Mouse (Mus musculus) ovary, postnatal 14 days (tissue): ENCODE results near the gene Pgap2.

Experiments
- DNase-seq: peaks from one replicate; pipeline ENCODE4 v3.0.0; 2022; ENCODE audit warnings: low spot score

The Pgap2 gene

GRCm38 (mm10) chr7:102209756-102210721 lies at the start of gene Pgap2, which contains the start of gene Nup98:
Gene Pgap2, plus strand, starts transcription at chr7:102210208.
Gene Nup98, minus strand, starts transcription at chr7:102210176.
- DNase-seq, result peak; percentile 96

DNA sequence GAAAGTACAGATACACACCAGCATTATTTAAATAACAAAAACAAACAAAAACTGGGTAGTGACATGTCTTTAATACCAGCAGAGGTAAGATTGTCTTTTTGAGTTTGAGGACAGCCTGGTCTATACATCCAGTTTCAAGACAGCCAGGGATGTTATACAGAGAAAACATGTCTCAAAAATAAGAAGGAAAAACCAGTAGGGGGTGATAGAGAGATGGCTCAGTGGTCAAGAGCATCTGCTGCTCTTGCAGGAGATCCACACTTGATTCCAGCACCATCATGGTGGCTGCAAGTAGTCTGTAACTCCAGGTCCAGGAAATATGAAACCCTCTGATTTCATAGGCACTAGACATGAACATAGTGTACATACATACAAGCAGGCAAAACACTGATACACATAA lies 39.7 kb upstream of the Pgap2 start:
- no peak for DNase-seq

- DNase-seq, result no peak
Observed at GRCm38 (mm10) chr7:102183849-102184248, 26.2 kb upstream of the Pgap2 start.

DNA sequence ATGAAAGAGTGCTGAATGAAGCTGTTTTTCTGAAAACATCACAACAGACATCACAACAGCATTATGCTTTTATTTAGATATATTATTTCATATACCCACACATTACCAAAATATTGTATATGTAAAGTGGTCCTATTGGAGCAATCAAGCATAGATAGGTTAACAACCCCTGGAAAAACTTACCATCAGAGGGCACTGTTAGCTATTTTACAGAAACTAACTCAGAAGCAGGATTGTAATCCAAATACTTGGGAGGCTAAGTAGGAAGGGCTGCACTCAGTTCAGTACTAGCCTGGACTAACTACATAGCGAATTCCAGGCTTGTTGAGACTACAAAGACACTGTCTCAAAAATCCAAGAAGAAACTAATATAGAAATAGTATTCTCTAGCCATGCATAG lies 17.7 kb upstream of the Pgap2 start:
- DNase-seq, result no peak

DNA sequence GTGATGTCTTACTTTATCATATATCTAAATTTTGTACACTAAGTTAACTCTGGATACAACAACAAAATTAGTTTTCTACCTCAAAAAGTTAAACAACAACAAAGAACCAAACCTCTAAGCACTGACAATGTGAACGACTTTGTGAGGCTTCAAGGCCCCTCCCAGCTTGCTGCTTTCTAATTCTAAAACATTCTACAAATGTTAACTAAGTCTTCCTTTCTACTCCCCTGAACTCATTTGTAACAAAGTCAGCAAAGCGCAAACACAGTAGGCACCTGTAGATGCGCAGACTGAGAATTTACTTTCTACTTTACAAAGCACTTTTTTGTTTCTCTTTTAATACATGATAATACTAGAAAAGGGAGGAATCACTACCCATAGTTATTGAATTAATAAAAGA lies 9.4 kb upstream of the Pgap2 start:
- no peak for DNase-seq

DNA sequence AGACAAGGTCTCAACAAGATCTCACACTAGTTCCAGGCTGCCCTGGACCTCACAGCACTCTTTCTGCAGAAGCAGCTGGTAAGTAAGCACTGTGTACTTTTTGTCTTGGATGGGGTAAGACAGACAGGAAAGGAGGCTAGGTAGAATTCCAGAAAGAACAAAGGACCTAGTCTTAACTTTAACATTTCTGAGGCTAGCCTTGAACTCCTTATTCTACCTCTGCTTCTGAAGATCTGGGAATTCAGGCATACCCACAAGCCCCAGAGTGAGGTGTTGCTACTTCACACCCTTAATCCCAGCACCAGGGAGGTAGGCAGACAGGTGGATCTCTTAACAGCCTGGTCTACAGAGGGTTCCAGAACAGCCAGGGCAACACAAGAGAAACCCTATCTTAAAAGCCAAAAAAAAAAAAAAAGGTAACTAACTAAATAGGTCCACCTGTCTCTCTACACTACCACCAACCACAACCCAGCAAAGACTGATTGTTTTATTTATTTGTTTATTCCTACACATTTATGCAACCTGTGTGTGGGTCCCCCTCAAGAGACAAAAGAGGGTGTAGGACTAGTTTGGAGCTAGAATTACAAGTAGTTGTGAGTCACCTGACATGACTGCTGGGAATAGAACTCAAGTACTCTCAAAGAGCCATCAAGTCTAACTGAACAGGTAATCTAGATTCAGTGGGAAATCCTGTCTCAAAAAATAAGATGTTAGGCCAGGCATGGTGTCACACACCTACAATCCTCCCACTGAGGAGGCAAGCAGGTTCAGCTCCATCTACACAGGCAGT lies 8.8 kb upstream of the Pgap2 start:
- no peak for DNase-seq

GRCm38 (mm10) chr7:102204296-102204857 lies 5.6 kb upstream of the Pgap2 start:
- DNase-seq, result no peak

- DNase-seq, result no peak
Observed at GRCm38 (mm10) chr7:102205646-102206045, 4.4 kb upstream of the Pgap2 start.

GRCm38 (mm10) chr7:102208806-102209363 lies 1.1 kb upstream of the Pgap2 start:
- DNase-seq, result no peak

GRCm38 (mm10) chr7:102211071-102211470 lies 1.1 kb downstream of the Pgap2 start:
- DNase-seq, result no peak

DNA sequence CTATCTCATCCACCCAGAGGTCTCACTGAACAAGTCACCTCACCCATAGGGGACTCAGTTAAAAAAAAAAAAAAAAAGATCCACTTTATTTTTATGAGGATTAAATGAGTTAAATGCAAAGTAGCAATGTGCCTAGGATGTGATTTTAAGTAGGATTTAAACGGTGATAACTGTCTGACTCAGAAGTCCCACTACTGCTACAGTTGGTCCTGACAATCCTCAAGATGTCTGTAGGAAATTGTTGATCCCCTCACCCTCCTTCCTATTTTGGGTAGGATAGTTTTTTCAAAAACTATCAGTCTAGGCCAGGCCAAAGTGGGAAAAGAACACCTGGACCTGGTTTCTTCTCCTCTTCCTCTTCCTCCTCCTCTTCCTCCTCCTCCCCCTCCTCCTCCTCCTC lies 11.9 kb downstream of the Pgap2 start:
- DNase-seq, result no peak

DNA sequence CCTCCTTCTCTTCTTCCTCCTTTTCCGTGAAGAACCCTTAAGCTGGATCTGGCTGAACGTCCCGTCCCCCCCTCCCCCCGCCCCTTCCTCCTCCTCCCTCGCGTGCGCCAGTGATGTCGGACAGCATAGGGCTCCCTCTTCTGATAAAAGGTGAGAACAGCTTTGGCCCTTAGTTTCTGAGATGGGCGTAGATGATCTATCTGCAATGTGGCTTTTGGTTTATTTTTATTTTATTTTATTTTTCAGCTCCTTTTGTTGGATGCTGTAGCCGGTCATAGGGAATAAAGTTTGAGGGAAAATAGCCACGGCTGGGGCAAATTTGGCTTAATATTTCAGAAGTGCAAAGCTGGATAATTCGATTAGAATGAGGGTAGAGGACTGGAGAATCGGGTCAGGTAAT lies 12.3 kb downstream of the Pgap2 start:
- DNase-seq, result no peak

DNA sequence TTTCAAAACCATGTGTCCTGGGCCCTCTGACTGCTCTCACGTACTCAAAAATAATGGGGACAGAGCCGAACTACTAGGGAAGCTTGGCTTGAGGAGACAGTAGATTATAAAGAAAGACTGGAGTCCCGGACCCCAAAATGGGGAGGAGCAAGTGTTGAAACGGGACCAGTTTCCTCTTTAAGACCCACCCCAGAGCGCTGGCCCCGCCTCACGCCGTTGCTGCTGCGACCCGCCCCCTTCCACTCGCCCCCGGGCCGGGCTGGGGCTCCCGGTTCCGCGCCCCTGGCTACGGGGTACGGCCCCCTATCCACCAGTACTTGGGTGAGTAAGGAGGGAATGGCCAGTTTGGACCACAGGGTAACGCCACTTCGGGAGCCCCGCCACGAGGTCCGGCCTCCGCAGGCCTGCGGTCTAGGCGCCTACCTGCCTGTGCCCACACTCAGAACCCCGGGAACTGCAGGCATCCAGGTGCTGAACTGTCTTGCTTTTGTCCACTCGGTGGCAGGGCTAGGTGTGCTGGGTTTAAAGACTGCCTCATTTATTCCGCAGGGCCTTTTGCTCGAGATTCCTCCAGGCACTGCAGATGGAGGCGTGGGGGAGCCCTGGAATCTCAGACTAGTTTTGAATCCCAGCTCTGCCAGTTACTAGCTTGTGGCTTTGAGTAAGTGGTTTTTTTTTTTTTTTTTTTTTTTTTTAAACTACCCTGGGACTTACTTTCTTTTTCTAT lies 13.0 kb downstream of the Pgap2 start:
- DNase-seq, result peak; percentile 49

GRCm38 (mm10) chr7:102223883-102224738 lies 14.1 kb downstream of the Pgap2 start:
- no peak for DNase-seq

DNA sequence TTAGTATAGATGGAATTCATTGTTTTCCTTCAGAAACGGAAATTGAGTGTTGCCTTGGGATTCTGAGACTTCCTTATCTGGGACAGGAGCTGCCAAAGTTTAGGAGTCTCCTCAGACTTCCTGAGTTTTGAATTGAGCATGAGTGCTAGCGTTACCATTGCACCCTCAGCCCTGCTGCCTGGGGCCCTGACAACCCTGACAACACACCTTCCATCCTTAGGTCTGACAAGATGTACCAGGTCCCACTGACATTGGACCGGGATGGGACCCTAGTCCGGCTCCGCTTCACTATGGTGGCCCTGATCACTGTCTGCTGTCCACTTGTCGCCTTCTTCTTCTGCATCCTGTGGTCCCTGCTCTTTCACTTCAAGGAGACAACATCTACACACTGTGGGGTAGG lies 16.0 kb downstream of the Pgap2 start:
- no peak for DNase-seq

GRCm38 (mm10) chr7:102228049-102228670 lies 18.2 kb downstream of the Pgap2 start:
- DNase-seq, result no peak

DNA sequence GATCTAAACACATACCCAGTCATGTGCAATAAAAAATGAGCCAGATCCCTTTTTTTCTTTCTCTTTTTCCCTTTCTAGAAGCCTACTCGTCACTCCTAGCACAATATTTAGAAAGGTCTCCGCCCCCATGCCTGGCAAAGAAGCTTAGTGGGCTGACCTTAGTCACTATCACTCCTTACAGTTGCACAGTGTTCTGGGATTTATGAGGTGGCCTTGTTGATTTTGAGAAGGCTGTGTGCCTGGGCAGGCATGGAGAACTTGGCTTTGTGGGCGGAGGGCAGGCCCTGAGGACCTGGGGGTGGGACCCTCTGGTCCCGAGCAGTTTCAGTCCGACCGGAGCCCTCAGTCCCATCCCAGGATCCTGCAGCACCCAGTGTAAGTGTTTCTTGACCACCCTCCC lies 19.8 kb downstream of the Pgap2 start:
- DNase-seq, result no peak

GRCm38 (mm10) chr7:102233059-102233458 lies 23.1 kb downstream of the Pgap2 start:
- DNase-seq, result no peak

DNA sequence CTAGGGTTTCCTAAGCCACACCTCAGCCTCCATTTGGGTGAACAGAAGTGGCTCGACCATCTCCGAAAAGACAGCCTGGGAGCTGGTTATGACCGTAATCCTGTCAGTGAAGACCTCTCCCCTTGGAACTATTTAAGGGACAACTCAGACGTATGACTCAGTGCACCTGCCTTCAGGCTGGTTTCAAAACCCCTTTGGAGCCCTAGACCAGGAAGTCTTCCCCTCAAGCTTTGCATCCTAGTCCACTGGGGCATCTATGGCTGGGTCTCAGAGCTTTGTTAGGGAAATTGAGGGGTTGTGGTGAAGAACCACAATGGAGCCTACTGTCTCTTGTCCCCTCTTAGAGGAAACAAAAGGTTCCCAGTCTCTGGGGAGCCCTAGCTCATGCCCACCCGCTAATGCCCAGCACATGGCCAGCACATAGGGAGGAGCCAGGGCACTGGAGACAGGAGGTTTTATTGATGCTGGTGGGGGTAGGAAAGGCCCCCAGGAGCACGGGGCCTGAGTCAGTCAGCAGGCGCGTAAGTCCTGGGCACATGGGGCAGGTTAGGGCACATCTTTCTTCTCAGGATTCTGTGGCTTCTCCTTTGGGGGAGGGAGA lies 28.8 kb downstream of the Pgap2 start:
- no peak for DNase-seq

- DNase-seq, result no peak
Observed at GRCm38 (mm10) chr7:102239591-102239990, 29.6 kb downstream of the Pgap2 start.
